Mouse (Mus musculus): ENCODE results near the gene Kcnk18. TPM values are rescaled to one million over a fixed set of nuclear protein-coding genes. Genes with fewer than 3 reads are reported as not detected.

Kcnk18 gene
- polyA plus RNA-seq, 1 experiment = not detected

DNA sequence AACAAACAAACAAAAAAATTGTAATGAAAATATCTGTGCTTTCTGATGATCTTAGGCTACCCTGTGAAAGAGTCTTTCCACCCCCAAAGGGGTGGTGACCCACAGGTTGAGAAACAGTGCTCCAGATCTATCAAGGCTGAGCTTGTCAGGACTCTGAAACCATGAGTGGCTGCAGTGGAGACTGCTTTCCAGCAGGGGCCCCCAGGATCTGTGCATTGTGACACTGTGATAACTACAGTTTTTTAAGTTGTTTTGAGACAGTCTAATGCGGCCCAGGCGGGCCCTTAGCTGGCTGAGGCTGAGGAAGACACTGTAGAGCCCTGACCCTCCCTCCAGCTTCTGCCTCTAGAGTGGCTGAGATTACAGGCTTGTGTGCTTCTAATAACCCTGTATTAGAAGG is 24.0 kb downstream of the Kcnk18 start:
- Histone ChIP-seq H3K4me1 (ENCODE audit: control insufficient read depth, insufficient read depth, low read length) (no peaks in the 10 kb centered on the region), H3K4me3 (replicated peaks; ENCODE audit: extremely low read depth, low read depth, low read length) (no peak overlapping the region)
- WGBS = 77% methylated on average over 2 of the region's 2 CpGs
- TF ChIP-seq CTCF (IDR thresholded peaks at IDR 0.05; ENCODE audit: insufficient read depth, low read length) (no peak), POLR2A (IDR thresholded peaks at IDR 0.05; ENCODE audit: borderline replicate concordance, extremely low read depth, low read depth, low read length) (no peak)
- DNase-seq = no peak

DNA sequence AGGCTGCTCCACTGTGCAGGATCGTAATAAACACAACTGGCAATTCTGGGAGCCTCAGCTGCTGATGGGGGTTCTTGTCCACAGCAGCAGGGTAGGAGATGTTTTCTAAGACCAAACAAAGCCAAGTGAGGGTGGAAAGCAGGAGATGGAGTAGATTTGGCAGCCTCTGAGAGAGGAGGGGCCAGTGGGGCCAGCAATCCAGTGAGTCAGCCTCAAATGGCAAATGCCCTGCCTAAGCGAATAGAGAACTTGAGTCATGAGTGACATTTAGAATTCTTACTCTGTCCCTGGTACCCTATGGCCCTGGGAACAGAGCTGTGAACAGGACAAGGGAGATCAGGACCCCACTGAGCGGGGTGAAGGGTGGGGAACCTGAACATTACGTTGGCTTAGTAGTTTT is 29.1 kb downstream of the Kcnk18 start:
- Histone ChIP-seq H3K4me1 (ENCODE audit: control insufficient read depth, insufficient read depth, low read length) (no peaks in the 10 kb centered on the region), H3K4me3 (replicated peaks; ENCODE audit: extremely low read depth, low read depth, low read length) (no peak overlapping the region)
- 79% methylated on average over 4 of the region's 4 CpGs for WGBS
- TF ChIP-seq CTCF (IDR thresholded peaks at IDR 0.05; ENCODE audit: insufficient read depth, low read length) = no peak
- TF ChIP-seq POLR2A (IDR thresholded peaks at IDR 0.05; ENCODE audit: borderline replicate concordance, extremely low read depth, low read depth, low read length) = no peak
- no peak for DNase-seq

- no peaks in the 10 kb centered on the region for H3K4me1 ChIP-seq (ENCODE audit: control insufficient read depth, insufficient read depth, low read length)
- WGBS = 63% methylated on average over 11 of the region's 11 CpGs
- no peak for DNase-seq
- TF ChIP-seq CTCF (IDR thresholded peaks at IDR 0.05; ENCODE audit: insufficient read depth, low read length) (no peak), POLR2A (IDR thresholded peaks at IDR 0.05; ENCODE audit: borderline replicate concordance, extremely low read depth, low read depth, low read length) (no peak)
- H3K4me3 ChIP-seq (replicated peaks; ENCODE audit: extremely low read depth, low read depth, low read length) = no peak overlapping the region
These were observed 29.7 kb downstream of the Kcnk18 start for GRCm38 (mm10) chr19:59248553-59249286.

DNA sequence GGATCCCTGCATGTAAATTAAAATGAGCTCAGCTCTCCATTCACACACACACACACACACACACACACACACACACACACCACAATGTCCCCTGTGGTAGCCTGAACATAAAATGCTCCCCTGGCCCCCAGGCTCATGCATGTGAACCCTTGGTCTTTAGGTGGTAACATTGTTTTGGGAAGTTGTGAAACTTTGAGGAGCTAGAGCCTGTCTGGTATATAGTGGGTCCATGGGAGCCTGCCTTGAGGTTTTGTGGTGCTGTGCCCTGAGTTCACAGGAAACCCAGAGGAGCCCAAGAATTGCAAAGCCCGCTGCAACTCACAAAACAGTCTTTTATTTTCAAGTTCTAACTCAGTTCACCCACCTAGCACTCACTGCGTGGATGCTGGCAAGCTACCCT is 33.6 kb downstream of the Kcnk18 start:
- 46% methylated on average over 2 of the region's 2 CpGs for WGBS
- TF ChIP-seq POLR2A (IDR thresholded peaks at IDR 0.05; ENCODE audit: borderline replicate concordance, extremely low read depth, low read depth, low read length) (no peak), CTCF (IDR thresholded peaks at IDR 0.05; ENCODE audit: insufficient read depth, low read length) (no peak)
- no peaks in the 10 kb centered on the region for H3K4me1 ChIP-seq (ENCODE audit: control insufficient read depth, insufficient read depth, low read length)
- no peak for DNase-seq
- H3K4me3 ChIP-seq (replicated peaks; ENCODE audit: extremely low read depth, low read depth, low read length) = no peak overlapping the region

DNA sequence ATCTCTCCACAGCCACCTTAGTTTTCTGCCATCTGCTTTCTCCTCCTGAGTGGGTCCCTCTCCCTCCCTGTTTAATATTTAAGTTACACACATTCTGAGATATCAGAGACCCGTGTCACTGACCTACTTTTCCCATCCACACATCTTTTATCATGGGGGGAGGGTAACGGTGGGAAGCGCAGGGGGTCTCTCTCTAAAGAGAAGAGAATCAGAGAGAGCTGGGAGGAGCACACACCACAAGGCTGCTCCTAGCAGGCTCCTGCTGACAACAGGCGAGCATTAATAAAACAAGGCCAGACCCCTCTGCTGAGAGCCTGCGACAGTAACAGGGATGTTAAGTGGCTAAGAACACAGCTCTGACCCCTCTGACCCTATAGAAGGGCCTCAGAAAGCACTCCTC is 40.6 kb downstream of the Kcnk18 start:
- H3K4me3 ChIP-seq (replicated peaks; ENCODE audit: extremely low read depth, low read depth, low read length) = no peak overlapping the region
- no peak for DNase-seq
- H3K4me1 ChIP-seq (ENCODE audit: control insufficient read depth, insufficient read depth, low read length) = peaks cover 4% of the 10 kb centered on the region; the same call in 1 of the 2 replicates
- no peak for TF ChIP-seq POLR2A (IDR thresholded peaks at IDR 0.05; ENCODE audit: borderline replicate concordance, extremely low read depth, low read depth, low read length)
- no peak for TF ChIP-seq CTCF (IDR thresholded peaks at IDR 0.05; ENCODE audit: insufficient read depth, low read length)
- 45% methylated on average over 5 of the region's 5 CpGs for WGBS

- no peak for DNase-seq
- WGBS = 2% methylated on average over 55 of the region's 55 CpGs
- H3K4me1 ChIP-seq (ENCODE audit: control insufficient read depth, insufficient read depth, low read length) = peaks cover 4% of the 10 kb centered on the region; the same call in 1 of the 2 replicates
- H3K4me3 ChIP-seq (replicated peaks; ENCODE audit: extremely low read depth, low read depth, low read length) = no peak within 1 kb of the TSS
- TF ChIP-seq POLR2A (IDR thresholded peaks at IDR 0.05; ENCODE audit: borderline replicate concordance, extremely low read depth, low read depth, low read length) (no peak), CTCF (IDR thresholded peaks at IDR 0.05; ENCODE audit: insufficient read depth, low read length) (no peak)
These were observed 41.9 kb downstream of the Kcnk18 start, which contains the start of gene Slc18a2 for GRCm38 (mm10) chr19:59260718-59261442. TSS of gene Slc18a2 (plus strand) at chr19:59260896.

GRCm38 (mm10) chr19:59261604-59262003 is 42.6 kb downstream of the Kcnk18 start:
- WGBS = 32% methylated on average over 7 of the region's 7 CpGs
- DNase-seq = no peak
- H3K4me1 ChIP-seq (ENCODE audit: control insufficient read depth, insufficient read depth, low read length) = peaks cover 4% of the 10 kb centered on the region; the same call in 1 of the 2 replicates
- no peak overlapping the region for H3K4me3 ChIP-seq (replicated peaks; ENCODE audit: extremely low read depth, low read depth, low read length)
- TF ChIP-seq POLR2A (IDR thresholded peaks at IDR 0.05; ENCODE audit: borderline replicate concordance, extremely low read depth, low read depth, low read length) = no peak

- TF ChIP-seq CTCF (IDR thresholded peaks at IDR 0.05; ENCODE audit: insufficient read depth, low read length) = no peak
- TF ChIP-seq POLR2A (IDR thresholded peaks at IDR 0.05; ENCODE audit: borderline replicate concordance, extremely low read depth, low read depth, low read length) = no peak
- 78% methylated on average over 9 of the region's 9 CpGs for WGBS
These were observed 44.2 kb downstream of the Kcnk18 start for GRCm38 (mm10) chr19:59263171-59263570.

DNA sequence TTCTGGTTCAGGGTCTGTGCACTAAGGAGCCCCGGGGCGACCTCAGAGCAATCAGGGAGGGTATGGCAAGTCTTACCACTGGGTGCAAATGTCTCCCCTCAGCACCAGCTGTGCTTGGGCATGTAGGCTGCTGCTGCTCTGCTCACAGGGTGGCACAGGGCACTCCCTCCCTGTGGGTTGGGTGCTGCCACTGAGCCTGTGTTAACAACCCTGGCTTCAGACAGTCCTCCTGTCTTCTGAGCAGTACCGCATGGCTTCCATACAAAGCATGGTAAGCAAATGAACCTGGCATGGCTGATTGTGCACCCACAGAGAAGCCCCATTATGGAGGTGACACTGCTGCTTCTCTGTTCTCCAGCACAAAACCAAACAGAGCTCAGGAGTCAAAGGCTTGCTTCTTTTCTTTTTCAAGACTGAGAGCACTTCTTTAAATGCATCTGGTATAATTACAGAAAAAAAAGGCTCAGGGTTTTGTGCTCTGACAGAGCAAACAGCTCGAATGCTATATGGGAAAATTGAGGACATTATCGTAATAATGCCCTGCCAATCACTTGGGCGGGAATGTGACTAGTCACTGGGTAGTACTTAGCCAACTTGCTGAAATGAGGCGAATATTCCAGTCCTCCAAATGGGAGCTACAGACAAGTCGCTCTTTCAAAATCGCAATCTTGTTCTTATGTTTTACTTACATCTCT is 46.0 kb downstream of the Kcnk18 start:
- WGBS = 84% methylated on average over 9 of the region's 9 CpGs
- Histone ChIP-seq H3K4me1 (ENCODE audit: control insufficient read depth, insufficient read depth, low read length) (peaks cover 4% of the 10 kb centered on the region; the same call in 1 of the 2 replicates), H3K4me3 (replicated peaks; ENCODE audit: extremely low read depth, low read depth, low read length) (no peak overlapping the region)
- DNase-seq = no peak
- no peak for TF ChIP-seq CTCF (IDR thresholded peaks at IDR 0.05; ENCODE audit: insufficient read depth, low read length)
- TF ChIP-seq POLR2A (IDR thresholded peaks at IDR 0.05; ENCODE audit: borderline replicate concordance, extremely low read depth, low read depth, low read length) = no peak

More at GRCm38 (mm10) chr19:59263171-59263570, 44.2 kb downstream of the Kcnk18 start:
- peaks cover 4% of the 10 kb centered on the region; the same call in 1 of the 2 replicates for H3K4me1 ChIP-seq (ENCODE audit: control insufficient read depth, insufficient read depth, low read length)
- no peak for DNase-seq
- no peak overlapping the region for H3K4me3 ChIP-seq (replicated peaks; ENCODE audit: extremely low read depth, low read depth, low read length)

Data from lung, adult 2 months (tissue).